Mouse (Mus musculus) intestine, postnatal 0 days (tissue): ENCODE results near the gene Notch2. TPM values are rescaled to one million over a fixed set of nuclear protein-coding genes. Genes with fewer than 3 reads are reported as not detected.

Experiments
- ATAC-seq: fragments of 200-750 bp; cut with Nextera tagmentation; 2 replicates; pipeline ENCODE4 v1.8.0; 2017; ENCODE audit warnings: mild to moderate bottlenecking, moderate TSS enrichment, moderate library complexity
- H3K27ac ChIP-seq: fragments of 300-500 bp; sonication (generic); 2 replicates; pipeline ENCODE4 v1.5.1; 2014; ENCODE audit warnings: mild to moderate bottlenecking, low read depth, low read length, moderate library complexity
- H3K27me3 ChIP-seq: fragments of 300-500 bp; sonication (generic); replicated peaks from 2 replicates; pipeline ENCODE4 v1.6.1; 2014; ENCODE audit warnings: low read length, mixed read lengths; ENCODE audit not compliant: control insufficient read depth, insufficient read depth
- H3K36me3 ChIP-seq: fragments of 300-500 bp; sonication (generic); 2 replicates; pipeline ENCODE4 v1.6.1; 2014; ENCODE audit warnings: mild to moderate bottlenecking, moderate library complexity; ENCODE audit not compliant: control insufficient read depth, insufficient read depth
- H3K4me1 ChIP-seq: fragments of 300-500 bp; sonication (generic); replicated peaks from 2 replicates; pipeline ENCODE4 v1.6.1; 2014; ENCODE audit warnings: antibody characterized with exemption, low read length, mixed read lengths; ENCODE audit not compliant: control insufficient read depth, insufficient read depth
- H3K4me2 ChIP-seq: fragments of 300-500 bp; sonication (generic); replicated peaks from 2 replicates; pipeline ENCODE4 v1.6.1; 2014; ENCODE audit warnings: low read depth, mild to moderate bottlenecking, moderate library complexity
- H3K4me3 ChIP-seq: fragments of 300-500 bp; sonication (generic); 2 replicates; pipeline ENCODE4 v1.5.1; 2014; ENCODE audit warnings: low read depth, low read length
- H3K9ac ChIP-seq: fragments of 300-500 bp; sonication (generic); 2 replicates; pipeline ENCODE4 v1.6.1; 2014; ENCODE audit warnings: mild to moderate bottlenecking, low read depth, low read length
- H3K9me3 ChIP-seq: fragments of 300-500 bp; sonication (generic); 2 replicates; pipeline ENCODE4 v1.6.1; 2016; ENCODE audit warnings: mixed run types; ENCODE audit not compliant: control insufficient read depth
- CTCF ChIP-seq: sonication (generic); IDR thresholded peaks from 2 replicates; pipeline ENCODE4 v1.5.1; 2016; ENCODE audit warnings: low read depth, mild to moderate bottlenecking, control low read depth, antibody characterized with exemption, moderate library complexity
- WGBS: fragments of 180-500 bp; shearing (Covaris S2); extraction: QIAGEN DNeasy Blood & Tissue Kit; methylation state at CpG from one replicate; pipeline ENCODE4 v1.1.7; 2014; 5-methylcytosine and 5-hydroxymethylcytosine counted together
- polyA plus RNA-seq: library from polyadenylated mRNA; unstranded; fragments of >200 nt; fragmentation: Nextera tagmentation; extraction: Ambion mirVana; gene quantifications from 2 replicates; pipeline ENCODE4 v1.2.1, GENCODE M21; 2015

Gene Notch2
- polyA plus RNA-seq, 1 experiment from 2014 or later, result 4.9 TPM

DNA sequence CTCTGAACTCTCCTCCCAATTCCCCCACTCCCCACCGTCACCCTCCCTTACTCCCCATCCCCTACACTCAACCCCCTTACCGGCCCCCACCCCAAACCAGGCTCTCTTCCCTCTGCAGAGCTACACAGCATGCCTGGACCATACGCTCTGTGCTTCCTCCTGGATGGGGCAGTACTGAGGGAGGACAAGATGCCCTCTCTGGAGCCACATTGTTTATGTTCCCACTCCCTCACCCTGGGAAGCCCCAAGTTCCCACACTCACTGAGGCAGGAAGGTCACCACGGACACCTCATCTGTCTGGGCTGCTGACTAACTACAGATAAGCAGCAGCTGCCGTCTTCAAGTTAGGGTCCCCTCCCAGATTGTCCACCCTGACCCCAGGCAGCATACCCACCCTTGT is 41.1 kb upstream of the Notch2 start:
- no peaks in the 10 kb centered on the region for H3K4me1 ChIP-seq
- H3K9me3 ChIP-seq, result no peaks in the 10 kb centered on the region
- TF ChIP-seq CTCF, result no peak
- 43% methylated on average over 5 of the region's 5 CpGs for WGBS
- no peak overlapping the region for H3K4me2 ChIP-seq
- H3K9ac ChIP-seq, result no peak overlapping the region
- no peak overlapping the region for H3K27ac ChIP-seq
- no peak overlapping the region for H3K4me3 ChIP-seq
- ATAC-seq, result no peak
- H3K27me3 ChIP-seq, result no peaks in the 10 kb centered on the region
- H3K36me3 ChIP-seq, result no peaks in the 10 kb centered on the region

DNA sequence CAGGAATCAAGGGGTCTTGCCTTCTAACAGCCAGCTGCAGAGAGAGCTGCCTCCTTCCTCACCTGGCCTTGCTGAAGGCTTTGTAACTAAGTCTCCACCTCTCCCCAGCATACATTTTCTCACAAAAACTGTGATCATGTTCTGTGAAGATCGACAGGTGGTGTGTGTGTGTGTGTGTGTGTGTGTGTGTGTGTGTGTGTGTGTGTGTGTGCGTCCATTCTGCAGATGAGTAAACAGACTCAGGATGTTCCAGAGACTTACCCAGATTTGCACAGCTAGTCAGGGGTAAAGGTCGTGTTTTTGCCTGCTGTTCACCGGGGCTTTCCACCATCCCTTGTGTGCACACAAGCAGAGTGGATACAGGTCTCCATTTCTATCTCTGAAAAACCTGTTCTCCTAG is 40.6 kb upstream of the Notch2 start:
- WGBS, result 44% methylated on average over 4 of the region's 4 CpGs
- H3K4me3 ChIP-seq, result no peak overlapping the region
- no peaks in the 10 kb centered on the region for H3K9me3 ChIP-seq
- no peaks in the 10 kb centered on the region for H3K27me3 ChIP-seq
- H3K4me1 ChIP-seq, result no peaks in the 10 kb centered on the region
- no peak overlapping the region for H3K4me2 ChIP-seq
- no peak for ATAC-seq
- no peak for TF ChIP-seq CTCF
- H3K9ac ChIP-seq, result no peak overlapping the region
- H3K36me3 ChIP-seq, result no peaks in the 10 kb centered on the region
- H3K27ac ChIP-seq, result no peak overlapping the region

DNA sequence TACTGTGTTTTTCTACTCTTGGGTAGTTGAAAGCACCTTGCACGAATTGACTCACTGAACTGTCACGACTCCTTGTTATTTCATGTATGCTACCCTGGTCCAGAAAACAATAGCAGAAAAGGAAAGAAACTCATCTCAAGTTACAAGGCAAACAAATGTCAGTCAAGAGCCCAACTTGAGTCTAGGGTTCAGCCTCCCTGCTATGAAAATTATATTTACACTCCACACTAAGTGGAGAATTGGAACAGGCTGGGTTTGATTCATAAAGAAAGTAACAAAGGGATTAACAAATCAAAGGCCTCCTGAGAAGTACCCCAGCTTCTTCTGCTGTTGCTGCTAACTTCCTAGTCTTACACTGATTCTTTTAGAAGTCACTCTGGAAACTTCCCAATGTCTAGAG is 40.0 kb upstream of the Notch2 start:
- TF ChIP-seq CTCF, result no peak
- Histone ChIP-seq H3K27me3 (no peaks in the 10 kb centered on the region), H3K4me2 (no peak overlapping the region), H3K4me3 (no peak overlapping the region), H3K9ac (no peak overlapping the region), H3K9me3 (no peaks in the 10 kb centered on the region), H3K36me3 (no peaks in the 10 kb centered on the region), H3K27ac (no peak overlapping the region), H3K4me1 (no peaks in the 10 kb centered on the region)
- no peak for ATAC-seq
- WGBS, result 33% methylated on average over 2 of the region's 2 CpGs

DNA sequence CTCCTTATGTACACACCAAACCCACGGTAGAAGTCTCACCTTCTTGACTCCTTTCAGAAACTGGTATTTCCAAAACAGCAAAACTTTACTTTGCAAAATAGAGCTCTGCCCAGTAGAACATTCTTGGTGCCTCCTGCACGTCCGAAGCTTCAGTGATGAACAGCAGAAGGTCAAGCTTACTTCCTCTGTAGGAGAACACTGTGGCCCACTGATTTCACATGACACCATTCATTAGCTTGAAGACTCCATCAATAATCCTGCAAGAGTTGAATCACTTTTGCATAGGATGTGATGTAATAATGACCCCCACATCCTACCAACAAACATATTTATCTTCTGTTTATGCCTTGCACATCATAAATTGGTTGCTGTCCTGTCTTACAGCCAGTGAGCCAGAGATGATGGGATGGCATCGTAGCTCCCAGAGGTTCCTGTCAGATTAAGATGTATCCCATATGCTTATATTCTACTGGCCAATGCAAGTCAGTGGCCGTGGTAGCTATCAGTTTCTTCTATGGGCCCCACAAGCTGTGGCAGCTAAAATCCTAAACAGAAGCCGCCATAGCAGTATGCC is 39.0 kb upstream of the Notch2 start:
- ATAC-seq, result no peak
- no peak overlapping the region for H3K4me2 ChIP-seq
- no peak overlapping the region for H3K9ac ChIP-seq
- no peaks in the 10 kb centered on the region for H3K27me3 ChIP-seq
- no peak for TF ChIP-seq CTCF
- no peaks in the 10 kb centered on the region for H3K36me3 ChIP-seq
- no peaks in the 10 kb centered on the region for H3K4me1 ChIP-seq
- 76% methylated on average over 6 of the region's 6 CpGs for WGBS
- H3K4me3 ChIP-seq, result no peak overlapping the region
- no peaks in the 10 kb centered on the region for H3K9me3 ChIP-seq
- H3K27ac ChIP-seq, result no peak overlapping the region

DNA sequence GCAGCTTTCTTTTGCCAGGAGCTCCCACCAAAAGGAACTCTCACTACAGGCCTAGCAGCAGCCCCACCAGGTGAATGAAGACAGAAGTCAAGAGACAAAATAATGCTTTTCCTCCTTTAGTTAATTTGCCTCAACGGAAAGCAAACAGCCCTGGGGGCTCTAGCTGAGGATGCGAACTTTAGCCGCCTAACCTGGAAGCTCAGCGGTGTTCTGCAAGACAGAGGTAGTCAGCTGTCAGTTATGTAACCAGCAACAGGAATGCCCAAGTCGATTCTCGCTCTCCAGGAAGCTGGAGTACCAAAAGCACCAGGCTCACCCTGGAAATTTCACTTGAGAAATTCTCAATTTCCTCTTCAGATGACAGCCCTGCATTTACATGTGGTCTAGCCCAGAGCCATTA is 36.6 kb upstream of the Notch2 start:
- Histone ChIP-seq H3K27me3 (no peaks in the 10 kb centered on the region), H3K4me2 (no peak overlapping the region), H3K27ac (no peak overlapping the region), H3K9ac (no peak overlapping the region), H3K4me1 (no peaks in the 10 kb centered on the region), H3K36me3 (no peaks in the 10 kb centered on the region), H3K4me3 (no peak overlapping the region), H3K9me3 (no peaks in the 10 kb centered on the region)
- no peak for ATAC-seq
- TF ChIP-seq CTCF, result no peak
- WGBS, result 69% methylated on average over 6 of the region's 6 CpGs

DNA sequence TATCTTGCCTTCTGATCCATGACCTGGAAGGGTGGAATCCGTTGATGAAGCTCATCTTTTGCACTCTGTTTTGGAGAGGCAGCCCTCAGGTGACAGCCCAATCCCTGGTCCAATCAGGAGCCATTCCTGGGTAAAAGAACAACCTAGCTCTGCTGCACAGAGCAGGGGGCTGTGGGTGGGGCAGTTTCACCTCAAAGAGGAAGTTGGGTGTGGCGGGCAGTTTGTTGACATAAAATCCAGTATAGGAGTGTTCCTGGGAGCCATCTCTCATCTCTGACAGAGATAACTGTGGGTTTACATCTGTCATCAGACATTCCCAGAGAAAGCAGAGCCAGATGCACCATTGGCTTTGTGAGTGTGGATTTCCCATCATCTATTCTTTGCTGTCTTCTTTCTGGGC is 34.6 kb upstream of the Notch2 start:
- no peaks in the 10 kb centered on the region for H3K36me3 ChIP-seq
- no peak for ATAC-seq

DNA sequence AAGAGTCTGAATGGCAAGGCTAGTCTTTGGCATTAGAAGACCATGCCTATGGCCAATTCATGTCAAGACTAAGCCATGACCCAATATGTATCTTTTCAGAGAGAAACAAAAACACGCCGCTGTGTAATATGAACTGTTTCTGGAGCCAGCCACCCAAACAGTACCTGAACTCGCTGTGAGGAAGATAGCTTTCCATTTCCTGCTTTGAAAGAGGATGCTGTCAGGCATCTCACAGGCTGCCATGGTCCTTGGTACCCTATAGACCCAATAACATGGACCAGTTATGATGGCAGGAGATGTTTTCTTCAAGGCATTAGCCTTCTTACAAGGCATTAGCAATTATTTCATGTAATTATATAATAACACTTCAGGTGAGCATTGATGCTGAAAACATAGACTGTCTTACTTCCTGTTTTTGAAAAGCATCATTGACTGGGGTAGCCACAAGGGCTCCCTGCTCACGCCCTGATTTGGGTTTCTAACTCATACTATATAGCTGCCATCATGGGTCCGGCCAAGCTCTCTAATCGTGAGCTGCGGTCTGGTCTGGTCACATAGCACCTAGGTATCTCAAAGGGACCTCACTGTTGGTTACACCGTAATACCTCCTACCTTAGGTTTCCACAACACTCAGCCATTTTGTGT is 32.5 kb upstream of the Notch2 start:
- no peak overlapping the region for H3K27ac ChIP-seq
- no peaks in the 10 kb centered on the region for H3K4me1 ChIP-seq
- H3K36me3 ChIP-seq, result no peaks in the 10 kb centered on the region
- no peak overlapping the region for H3K4me2 ChIP-seq
- H3K27me3 ChIP-seq, result no peaks in the 10 kb centered on the region
- TF ChIP-seq CTCF, result no peak
- no peak overlapping the region for H3K9ac ChIP-seq
- H3K9me3 ChIP-seq, result no peaks in the 10 kb centered on the region
- H3K4me3 ChIP-seq, result no peak overlapping the region
- ATAC-seq, result no peak
- WGBS, result 93% methylated on average over 8 of the region's 8 CpGs

More for the DNA sequence above, 34.6 kb upstream of the Notch2 start:
- H3K27ac ChIP-seq, result no peak overlapping the region
- H3K9me3 ChIP-seq, result no peaks in the 10 kb centered on the region
- H3K4me1 ChIP-seq, result no peaks in the 10 kb centered on the region
- TF ChIP-seq CTCF, result no peak
- H3K4me2 ChIP-seq, result no peak overlapping the region
- H3K4me3 ChIP-seq, result no peak overlapping the region
- no peak overlapping the region for H3K9ac ChIP-seq
- 67% methylated on average over 2 of the region's 2 CpGs for WGBS
- H3K27me3 ChIP-seq, result no peaks in the 10 kb centered on the region
